Mouse (Mus musculus) urinary bladder, adult 2 months (tissue): ENCODE measurements around the gene Plch2. TPM values are rescaled to one million over a fixed set of nuclear protein-coding genes. Genes with fewer than 3 reads are reported as not detected.
"Not testable (repeated sequence)": the region's sequence is repeated elsewhere in the genome, so short reads cannot be mapped to it uniquely, and the experiment has no call there.

Source experiments
- DNase-seq: peaks from one replicate; pipeline ENCODE4 v3.0.0; 2022; ENCODE audit warnings: low spot score
- polyA plus RNA-seq: library from polyadenylated mRNA; depleted of rRNA; stranded (reverse); fragments of >200 nt; gene quantifications from 2 replicates; pipeline ENCODE4 v1.2.3, GENCODE M21; 2012; rRNA removed

The Plch2 gene
- 83.1 and 93.6 TPM in 2 replicates for polyA plus RNA-seq

DNA sequence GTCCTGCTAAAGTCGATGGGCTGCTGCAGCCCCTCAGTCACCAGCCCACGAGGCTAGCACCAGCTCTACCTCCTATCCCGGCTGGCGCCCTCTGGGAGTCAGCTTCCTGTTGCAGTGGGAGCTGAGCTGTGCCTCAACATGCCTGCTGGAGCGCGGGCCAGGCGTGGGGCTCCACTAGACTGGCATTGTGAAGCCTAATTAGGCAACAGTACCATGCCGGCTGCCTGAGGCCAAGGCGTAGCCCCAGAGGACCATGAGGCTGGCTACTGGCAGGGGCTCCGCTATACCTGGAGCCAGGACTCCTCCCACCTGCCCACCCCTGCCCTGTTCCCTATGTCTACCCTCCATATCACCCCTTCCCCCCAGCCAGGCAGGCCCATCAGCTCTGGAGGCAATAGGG, at the start of gene Plch2:
Plch2 (minus strand) TSS at position 61 of the 400 bp plus-strand sequence.
- DNase-seq: peak; percentile 58

DNA sequence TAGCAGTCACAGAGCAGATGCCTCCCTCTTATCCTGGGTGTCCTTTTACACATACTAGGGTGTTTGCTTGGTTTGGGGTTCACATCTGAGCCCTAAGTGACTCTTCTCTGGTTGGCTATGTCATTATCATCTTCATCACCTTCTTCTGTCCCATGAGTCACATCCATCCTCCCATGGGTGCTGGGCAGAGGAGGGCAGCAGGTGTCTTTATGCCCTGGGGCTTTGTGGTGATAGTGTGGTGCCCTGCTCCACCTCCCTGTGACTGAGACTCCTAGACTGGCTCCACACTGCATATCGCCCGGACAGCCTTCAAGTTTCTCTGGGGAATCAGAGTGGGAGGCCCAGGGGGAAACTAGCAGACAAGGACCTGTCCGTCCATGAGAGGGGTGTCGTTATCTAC, 42.0 kb upstream of the Plch2 start:
- DNase-seq: no peak

DNA sequence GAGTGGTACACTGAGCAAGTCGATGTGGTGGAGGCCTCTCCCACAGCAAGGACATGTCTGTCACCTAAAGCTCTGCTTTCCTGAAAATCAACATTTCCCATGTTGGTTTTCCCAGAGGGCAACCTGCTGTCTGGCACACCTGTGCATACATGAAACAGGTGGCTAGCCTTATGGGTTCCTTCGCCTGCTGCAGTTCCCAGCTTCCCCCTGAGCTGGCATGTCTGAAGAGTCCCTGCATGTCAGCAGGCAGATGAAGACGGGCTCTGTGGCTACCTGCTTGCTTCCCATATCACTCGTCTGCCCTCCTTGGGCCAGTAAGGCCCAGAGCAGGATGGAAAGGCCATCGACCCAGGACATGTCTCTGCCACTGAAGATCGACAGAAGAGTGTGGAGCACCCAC, 40.9 kb upstream of the Plch2 start:
- DNase-seq: no peak

DNA sequence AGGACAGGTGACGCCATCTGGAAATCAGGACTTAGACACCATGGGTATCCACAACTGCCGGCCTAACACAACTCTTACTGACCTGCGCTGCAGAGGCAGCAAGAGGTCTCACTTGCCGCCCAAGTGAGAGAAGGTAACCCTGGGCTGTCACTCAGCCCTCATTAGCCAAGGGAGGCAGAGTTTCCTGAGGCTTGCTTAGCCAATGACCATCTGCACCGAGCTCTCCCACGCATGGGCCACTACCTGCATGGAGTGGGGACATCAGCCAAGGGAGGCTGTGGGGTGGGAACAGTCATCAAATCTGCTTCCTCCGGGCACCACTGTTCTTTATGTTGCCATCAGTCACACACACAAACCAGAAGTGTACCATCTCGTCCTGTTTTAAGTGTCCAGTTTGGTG, 39.4 kb upstream of the Plch2 start:
- DNase-seq: no peak

DNA sequence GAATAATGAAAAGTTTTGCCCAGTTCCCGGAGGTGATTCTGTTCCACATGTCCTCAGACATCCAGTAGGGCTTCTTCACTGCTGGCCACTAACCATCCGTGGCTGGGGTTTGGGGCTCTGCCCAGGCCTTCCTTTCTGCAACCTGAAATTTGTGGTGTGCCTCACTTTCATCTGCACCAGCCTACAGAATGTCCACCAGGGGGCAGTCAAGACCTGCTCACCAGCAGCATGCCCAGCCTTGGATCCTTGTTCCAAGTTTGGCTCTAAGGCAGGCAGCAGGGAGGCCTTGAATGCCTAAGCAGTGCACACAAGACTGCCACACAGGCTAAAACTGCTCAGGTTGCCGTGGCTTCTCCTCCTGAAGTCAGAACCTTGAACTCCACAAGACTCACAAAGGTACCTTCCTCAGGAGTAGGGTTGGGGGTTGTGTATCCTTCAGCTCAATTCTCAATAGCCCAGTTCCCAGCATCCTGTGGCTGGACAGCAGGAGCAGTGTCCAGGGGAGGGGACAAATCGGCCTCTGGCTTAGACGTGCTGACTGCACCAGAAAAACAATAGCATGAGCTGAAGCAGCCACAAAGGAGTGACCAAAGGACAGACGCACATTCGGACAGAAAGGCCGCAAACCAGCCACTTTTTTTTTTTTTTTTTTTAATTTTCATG, 38.8 kb upstream of the Plch2 start:
- peak; percentile 64 for DNase-seq

DNA sequence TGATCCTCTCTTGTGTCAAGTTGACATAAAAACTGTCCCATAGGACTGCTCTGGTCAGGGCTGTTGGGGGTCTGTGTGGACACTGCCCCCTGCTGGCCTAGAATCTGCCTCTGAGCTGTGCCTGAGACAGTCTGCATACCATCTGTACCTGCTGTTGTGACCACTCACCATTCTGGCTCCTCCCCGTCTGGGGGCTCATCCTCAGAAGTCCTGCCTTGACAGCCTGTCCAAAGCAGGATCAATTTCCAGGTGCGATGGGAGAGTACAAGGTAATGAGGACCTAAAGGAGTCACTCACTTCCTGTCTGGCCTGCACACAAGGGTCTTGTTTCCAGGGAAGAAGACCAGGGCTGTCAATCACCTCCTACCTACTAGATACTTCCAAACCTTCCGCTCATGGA, 38.0 kb upstream of the Plch2 start:
- no peak for DNase-seq

DNA sequence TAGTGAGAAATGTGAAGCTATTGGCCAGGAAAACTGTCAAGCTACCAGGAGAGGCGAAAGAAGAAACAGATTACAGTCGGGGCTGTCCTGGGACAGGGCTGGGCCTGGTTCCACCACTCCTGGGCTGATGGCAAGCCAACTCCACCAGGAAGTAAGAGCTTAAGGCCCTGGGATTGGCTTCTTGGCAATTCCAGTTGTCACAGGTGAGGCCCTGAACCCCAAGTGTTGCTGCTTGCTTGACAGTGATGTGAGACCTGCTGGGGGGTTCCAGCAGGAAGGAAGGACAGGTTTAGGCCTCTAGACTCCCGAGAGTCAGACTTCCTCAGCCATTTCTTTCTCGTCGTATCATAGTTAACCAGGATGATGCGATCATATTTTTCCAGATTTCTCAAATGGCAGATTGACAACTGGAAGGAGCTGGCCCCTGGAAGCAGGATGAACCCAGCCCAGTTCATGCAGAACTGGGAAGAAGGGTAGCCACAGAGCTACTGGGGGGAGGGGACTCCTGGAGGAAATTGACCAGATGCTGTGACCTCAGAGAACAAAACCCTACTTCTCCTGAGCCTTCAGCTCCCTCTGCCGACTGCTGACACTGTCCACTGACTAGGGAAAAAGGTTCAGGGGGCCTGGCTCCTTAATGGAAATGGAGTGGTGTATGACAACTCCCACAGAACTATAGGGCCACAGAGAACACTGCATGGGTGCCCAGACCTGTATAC, 37.0 kb upstream of the Plch2 start:
- DNase-seq: no peak

DNA sequence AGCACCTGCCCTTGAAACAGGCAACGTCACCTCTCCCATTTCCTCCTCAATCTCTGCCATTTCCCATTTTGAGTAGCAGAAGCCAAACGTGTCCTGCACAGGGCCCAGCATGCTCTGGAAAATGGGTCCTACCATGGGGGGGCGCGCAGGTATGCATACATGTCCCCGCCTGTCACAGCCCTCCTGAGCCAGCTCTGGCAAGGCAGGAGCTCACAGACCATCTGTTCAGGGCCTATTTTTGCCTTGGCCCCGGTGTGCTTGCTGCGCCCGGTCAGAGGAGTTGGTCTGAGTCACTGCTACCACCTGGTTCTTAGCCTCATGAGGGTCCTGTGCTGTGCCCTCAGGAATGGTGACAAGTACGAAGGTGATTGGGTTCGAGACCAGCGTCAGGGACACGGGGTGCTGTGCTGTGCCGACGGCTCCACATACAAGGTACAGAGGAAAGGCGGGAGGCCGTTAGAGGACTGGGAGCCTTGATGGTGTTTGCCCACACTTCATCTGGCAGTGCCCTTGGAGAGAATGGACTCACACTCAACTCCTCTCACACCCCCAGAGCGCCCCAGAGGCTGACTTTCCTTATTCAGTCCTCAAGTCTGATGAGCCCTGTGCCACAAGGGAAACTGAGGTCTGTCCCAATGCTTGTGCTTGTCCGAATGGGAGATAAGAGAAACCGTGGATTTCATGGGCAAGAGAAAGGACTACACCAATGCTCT, 36.3 kb upstream of the Plch2 start:
- DNase-seq: no peak

DNA sequence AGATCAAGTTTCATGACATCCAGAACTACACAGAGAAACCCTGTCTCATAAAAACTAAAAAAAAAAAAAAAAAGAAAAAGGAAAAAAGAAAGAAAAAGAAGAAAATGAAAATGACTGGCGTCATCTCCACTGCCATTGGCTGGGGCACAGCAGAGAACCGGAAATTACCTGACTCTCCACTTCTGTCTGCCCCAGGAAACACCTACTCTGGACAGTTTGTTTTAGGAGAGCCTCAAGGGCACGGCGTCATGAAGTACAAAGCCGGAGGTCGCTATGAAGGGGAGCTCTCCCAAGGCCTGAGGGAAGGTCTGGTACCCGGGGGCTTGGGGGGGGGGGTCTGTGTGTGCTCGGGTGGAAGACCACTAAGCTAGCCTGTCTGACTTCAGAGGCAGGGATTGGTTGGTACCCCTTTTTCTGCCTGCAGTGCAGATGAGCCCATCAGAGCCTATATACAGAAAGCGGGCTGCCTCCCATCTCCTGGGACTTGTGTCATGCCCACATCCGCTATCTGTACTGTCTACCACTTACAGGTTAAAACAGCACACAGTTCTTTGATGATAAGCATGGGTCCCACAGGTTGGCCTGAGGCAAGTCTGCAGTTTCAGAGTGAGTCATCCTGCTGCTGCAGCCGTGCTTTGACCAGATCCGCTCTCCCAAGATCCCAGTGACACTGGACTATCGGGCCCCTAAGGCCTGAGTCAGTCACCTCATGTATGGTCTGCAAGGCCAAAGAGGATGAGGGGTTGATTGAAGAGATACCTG, 34.3 kb upstream of the Plch2 start:
- no peak for DNase-seq

DNA sequence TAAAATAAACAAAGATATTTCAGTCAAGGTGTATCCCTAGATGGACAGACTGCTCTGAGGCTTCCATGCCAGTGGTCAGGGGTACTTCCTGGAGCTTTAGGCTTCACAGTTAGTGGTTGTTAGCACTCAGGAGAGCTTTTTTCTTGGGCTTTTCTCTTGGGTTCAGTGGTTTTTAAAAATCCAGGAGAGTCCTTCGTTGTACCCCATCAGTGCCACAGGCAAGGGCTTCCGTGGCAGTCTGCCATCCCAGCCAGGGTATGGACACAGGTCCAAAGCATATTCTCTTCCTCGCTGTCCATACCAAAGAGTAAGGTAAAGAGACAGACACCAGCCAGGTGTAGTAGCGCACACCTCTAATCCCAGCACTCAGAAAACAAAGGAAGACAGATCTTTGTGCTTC, 33.6 kb upstream of the Plch2 start:
- no peak for DNase-seq

DNA sequence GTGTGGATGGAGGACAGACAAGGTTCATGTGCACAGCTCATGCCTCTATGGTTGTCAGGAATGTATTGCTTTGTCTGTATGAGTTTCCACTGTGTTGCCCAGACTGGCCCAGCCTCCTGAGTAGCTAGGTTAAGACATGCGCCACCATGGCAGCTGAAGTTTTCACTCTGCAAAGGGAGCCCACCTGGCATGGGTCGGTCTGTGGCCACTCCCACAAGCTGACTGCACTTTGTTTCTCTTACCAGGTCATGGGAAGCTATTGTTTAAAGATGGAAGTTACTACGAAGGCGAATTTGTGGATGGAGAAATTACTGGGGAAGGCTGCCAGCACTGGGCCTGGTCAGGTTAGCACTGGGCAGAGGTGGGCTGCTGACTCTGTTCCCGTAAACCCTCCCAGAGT, 32.7 kb upstream of the Plch2 start:
- no peak for DNase-seq

DNA sequence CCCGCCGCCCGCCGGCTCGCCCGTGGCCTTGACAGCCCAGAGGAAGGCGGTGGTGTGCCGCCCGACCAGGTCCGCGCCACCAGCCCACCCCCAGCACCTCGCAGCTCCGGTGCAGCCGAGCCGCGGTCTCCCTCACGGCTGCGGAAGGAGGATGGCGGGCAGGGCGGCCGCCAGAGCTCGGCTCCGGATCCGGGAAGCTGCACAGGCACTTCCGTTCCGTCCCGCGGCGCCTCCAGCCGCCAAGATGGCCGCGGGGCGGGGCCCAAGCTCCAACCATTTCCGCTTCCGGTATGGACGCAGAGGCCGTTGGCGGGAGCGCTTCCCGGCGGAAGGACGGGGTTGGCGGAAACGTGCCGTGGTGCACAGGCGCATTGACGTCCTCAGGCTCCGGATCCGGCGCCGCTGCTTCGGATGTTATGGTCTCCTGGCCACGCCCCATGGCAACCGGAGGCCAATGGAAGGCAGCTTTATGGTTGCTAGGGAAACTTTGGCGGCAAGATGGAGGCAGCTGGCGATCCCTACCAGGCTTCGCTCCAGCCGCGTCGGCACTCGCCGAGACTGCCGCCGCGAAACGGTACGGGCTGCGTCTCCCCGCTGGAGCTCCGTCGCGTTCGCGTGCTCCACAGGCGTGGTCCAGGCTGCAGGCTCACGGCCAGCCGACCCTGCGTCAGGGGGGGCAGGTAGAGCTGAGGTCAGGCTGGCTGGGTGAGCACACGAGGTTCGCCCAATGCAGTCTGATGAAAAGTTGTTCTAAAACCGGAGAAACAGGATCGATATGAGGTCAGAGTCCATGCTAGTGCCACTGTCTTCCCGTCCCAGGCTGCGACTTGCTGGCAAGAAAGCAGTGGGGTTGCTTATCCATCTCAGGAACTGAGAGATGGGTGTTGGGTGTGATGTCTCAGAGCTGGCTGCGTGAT, 29.8 kb upstream of the Plch2 start, which contains the start of the genes Rer1 and Morn1:
Rer1 (minus strand) TSS at position 275 of the 917 bp plus-strand sequence.
Morn1 (plus strand) TSS at position 470 of the 917 bp plus-strand sequence.
- DNase-seq: peak; percentile 97

DNA sequence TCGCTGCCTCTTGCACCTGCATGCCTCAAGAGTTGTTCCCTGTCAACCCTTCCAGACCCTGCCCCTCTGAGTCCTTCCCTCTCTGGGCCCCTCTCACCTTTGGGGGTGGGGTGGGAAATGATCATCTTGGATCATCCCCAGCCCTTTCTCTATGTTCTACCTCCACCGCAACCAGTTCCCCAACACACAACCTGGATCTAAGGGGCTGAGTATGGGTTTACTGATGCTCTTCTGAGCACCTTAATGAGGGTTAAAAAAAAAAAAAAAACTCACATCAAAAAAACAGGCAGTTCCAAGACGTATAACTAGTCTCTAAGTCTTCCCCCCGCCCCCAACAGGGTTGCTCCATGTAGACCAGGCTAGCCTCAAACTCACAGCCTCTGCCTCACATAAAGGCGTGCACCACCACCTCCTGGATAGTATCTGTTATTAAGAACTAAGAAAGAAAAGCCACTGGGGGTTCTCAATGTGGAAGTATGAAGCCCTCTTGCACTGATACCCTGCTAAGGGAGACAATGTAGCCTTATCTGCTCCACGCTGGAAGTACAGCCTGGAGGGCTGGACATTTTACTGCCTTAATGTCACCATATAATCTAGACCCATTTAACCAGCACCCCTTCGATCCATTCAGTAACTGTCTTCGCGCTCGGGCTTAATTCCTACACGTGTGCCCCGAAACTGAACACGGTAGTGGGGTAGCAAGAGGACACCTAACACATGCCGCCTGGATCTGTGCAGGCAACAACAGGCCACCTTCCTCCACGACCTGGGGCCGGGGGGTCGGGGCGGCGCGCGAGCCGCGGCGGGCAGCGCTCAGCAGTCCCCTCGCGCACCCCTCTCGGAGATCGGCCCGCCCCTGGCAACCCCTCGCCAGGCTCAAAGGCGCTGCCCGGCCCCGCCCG, 28.9 kb upstream of the Plch2 start:
- no peak for DNase-seq

DNA sequence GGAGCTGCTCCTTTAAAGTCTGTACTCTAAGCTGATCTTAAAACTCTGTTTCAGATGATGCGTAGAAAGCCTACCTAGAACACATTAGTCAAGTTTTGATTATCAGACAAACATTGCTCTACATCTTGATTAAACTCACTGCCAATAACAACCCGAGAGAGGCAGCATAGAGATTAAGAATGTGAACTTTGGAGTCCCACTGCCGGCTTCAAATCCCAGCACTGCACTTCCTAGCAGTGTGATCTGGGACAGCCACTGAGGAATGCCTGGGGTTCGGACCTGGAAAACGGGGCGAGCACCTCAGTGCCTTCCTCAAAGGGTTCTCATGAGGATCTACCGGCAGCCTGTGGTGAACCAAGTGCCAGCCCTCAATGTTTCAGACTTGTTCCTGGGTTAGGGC, 27.8 kb upstream of the Plch2 start:
- DNase-seq: no peak

DNA sequence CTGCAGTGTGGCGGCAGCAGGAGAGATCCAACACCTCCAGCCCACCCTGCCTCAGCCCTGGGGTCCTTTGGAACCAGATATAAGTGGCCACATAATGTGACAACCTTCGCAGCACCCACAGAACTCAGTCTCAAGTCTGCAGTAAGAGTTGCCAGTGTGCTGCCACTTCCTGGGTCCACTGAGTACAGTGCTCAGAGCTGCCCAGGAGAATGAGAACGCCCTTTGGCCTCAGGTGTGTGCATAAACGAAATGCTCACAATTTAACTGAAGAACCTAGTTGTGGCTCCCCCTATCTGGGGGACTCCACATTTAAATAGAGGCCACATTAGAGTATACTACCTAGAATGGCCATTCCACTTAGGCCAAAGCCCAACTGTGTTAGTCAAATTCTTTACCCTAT, 27.0 kb upstream of the Plch2 start:
- DNase-seq: no peak

DNA sequence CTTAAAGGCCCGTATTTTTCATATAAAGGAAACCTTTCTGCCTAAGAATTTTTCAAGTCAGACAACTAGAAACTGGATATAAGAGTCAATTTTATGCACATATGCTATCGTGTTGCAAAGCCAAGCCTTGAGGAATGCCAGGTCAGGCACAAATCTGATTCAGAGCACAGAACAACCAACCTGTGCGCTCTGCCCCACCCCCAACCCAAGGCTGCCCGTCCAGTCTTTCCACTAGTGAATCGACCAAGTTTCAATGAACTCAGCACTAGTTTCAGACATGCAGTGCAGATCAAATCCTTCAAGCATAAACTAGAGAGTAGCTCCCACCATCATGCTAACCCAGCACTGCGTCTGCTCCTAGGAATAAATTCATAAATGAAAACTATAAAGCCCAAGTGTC, 23.1 kb upstream of the Plch2 start:
- no peak for DNase-seq

DNA sequence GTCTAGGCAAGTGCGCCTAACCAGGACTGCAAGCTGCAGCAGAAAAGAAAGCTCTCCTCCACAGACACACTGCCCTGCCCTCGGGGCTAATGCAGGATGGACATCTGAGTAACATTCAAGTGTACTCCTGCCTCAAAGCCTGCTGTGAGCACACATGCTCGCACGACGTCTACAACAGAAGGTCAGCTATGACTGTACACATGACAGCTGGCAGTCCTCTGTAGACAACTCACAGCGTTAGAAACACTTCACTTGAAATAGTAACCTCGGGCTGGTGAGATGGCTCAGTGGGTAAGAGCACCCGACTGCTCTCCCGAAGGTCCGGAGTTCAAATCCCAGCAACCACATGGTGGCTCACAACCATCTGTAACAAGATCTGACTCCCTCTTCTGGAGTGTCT, 22.2 kb upstream of the Plch2 start:
- not testable (repeated sequence) for DNase-seq

DNA sequence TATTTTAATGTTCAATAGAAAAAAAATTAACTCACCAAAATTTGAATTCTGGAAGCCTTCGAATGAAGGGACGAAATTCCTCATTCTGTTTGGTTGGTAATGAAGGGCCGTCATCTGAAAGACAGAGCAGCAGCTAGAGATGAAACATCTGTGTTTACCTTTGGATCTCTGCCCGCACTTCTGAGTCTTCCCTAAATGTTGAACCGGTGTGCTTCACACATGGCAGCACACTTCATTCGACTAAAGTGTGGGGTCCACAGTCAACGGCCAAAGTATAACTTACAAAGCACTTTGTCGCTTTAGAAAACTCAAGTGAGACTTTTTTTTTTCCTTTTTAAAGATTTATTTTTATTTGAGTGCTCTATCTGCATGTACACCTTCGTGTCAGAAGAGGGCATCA, 20.1 kb upstream of the Plch2 start:
- DNase-seq: no peak

DNA sequence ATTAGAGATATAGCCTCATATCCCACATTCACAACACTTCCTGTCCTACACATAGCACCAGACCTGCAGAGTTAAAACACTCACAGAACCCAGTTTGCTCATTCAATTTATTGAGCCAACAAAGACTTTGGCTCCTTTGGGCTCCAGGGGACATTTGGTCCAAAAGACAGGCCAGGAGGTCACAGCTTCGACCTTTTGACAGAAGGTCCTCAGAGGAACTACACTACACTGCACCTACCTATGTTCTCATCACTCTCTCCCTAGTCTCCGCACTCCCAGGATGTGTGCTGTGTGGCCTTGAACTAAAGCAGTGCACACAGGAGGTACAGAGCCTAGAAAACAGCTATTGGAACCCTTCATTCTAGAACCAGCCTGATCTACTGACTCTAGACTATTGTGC, 19.2 kb upstream of the Plch2 start:
- DNase-seq: no peak

DNA sequence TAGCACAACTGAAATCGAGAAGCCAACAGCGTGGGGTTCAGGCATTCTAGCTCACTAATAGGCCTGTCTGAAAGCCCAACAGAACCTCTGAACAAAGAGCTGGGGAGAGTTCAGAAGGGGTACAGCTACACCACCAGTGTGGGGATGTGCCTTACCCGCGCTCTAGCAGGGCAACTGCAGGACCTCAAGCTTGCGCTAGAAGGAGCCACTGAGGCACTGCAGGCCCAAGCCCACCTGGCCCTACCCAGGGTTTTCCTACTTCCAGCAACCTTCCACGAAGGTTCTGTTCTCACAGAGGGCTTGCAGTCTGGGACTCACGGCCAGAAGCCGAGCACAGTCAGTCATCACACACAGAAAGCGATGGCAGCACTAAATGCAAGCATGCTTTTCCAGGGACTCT, 18.6 kb upstream of the Plch2 start:
- no peak for DNase-seq
